Mouse (Mus musculus): ENCODE measurements around the gene Cort. TPM values are rescaled to one million over a fixed set of nuclear protein-coding genes. Genes with fewer than 3 reads are reported as not detected.

Cort gene
- total and polyA plus RNA-seq, 2 experiments from 2014 or later, result not detected

- Histone ChIP-seq H3K27ac (ENCODE audit: low read depth) (no peak overlapping the region), H3K9ac (replicated peaks; ENCODE audit: low read depth, low read length) (no peak overlapping the region), H3K27me3 (ENCODE audit: control insufficient read depth, insufficient read depth, low read length) (no peaks in the 10 kb centered on the region), H3K36me3 (replicated peaks; ENCODE audit: control insufficient read depth, insufficient read depth, low read length) (peaks cover 11% of the 10 kb centered on the region; the same call in 1 of the 2 replicates), H3K9me3 (replicated peaks; ENCODE audit: control insufficient read depth, low read length) (no peaks in the 10 kb centered on the region), H3K4me2 (ENCODE audit: low read depth, low read length) (no peak overlapping the region), H3K4me1 (ENCODE audit: control insufficient read depth, insufficient read depth) (no peaks in the 10 kb centered on the region; the same call in 1 of the 2 replicates), H3K4me3 (ENCODE audit: low read depth, low read length) (no peak overlapping the region)
- DNase-seq (ENCODE audit: low spot score), result no peak
- no peak for ATAC-seq (ENCODE audit: insufficient read depth, low read depth)
- TF ChIP-seq CTCF (IDR thresholded peaks at IDR 0.05; ENCODE audit: low read depth) (no peak), EP300 (IDR thresholded peaks at IDR 0.05; ENCODE audit: low read depth) (no peak)
- WGBS, result 39% methylated on average over 2 of the region's 2 CpGs
Observed at GRCm38 (mm10) chr4:149168016-149168415, 41.5 kb upstream of the Cort start.

GRCm38 (mm10) chr4:149166957-149167611, 40.5 kb upstream of the Cort start:
- H3K4me2 ChIP-seq (ENCODE audit: low read depth, low read length), result peak overlapping the region; percentile 92
- H3K9me3 ChIP-seq (replicated peaks; ENCODE audit: control insufficient read depth, low read length), result no peaks in the 10 kb centered on the region
- peak overlapping the region; percentile 52 for H3K27ac ChIP-seq (ENCODE audit: low read depth)
- peak overlapping the region; percentile 85 for H3K4me3 ChIP-seq (ENCODE audit: low read depth, low read length)
- peak overlapping the region; percentile 55 for H3K9ac ChIP-seq (replicated peaks; ENCODE audit: low read depth, low read length)
- H3K36me3 ChIP-seq (replicated peaks; ENCODE audit: control insufficient read depth, insufficient read depth, low read length), result peaks cover 21% of the 10 kb centered on the region
- no peak for TF ChIP-seq CTCF (IDR thresholded peaks at IDR 0.05; ENCODE audit: low read depth)
- no peak for TF ChIP-seq EP300 (IDR thresholded peaks at IDR 0.05; ENCODE audit: low read depth)
- no peaks in the 10 kb centered on the region for H3K27me3 ChIP-seq (ENCODE audit: control insufficient read depth, insufficient read depth, low read length)
- DNase-seq (ENCODE audit: low spot score) (peak; percentile 16), ATAC-seq (ENCODE audit: insufficient read depth, low read depth) (peak; percentile 49)
- WGBS, result under 1% methylated on average over 27 of the region's 27 CpGs
- no peaks in the 10 kb centered on the region; the same call in 1 of the 2 replicates for H3K4me1 ChIP-seq (ENCODE audit: control insufficient read depth, insufficient read depth)

GRCm38 (mm10) chr4:149166215-149166946, 39.8 kb upstream of the Cort start, which contains the start of gene Pgd:
Gene Pgd, minus strand, starts transcription at chr4:149166771.
- no peaks in the 10 kb centered on the region for H3K9me3 ChIP-seq (replicated peaks; ENCODE audit: control insufficient read depth, low read length)
- under 1% methylated on average over 59 of the region's 59 CpGs for WGBS
- H3K9ac ChIP-seq (replicated peaks; ENCODE audit: low read depth, low read length), result peak within 1 kb of the TSS; percentile 82
- H3K4me3 ChIP-seq (ENCODE audit: low read depth, low read length), result peak within 1 kb of the TSS; percentile 85
- ATAC-seq (ENCODE audit: insufficient read depth, low read depth) (peak; percentile 100), DNase-seq (ENCODE audit: low spot score) (peak; percentile 97)
- no peaks in the 10 kb centered on the region for H3K27me3 ChIP-seq (ENCODE audit: control insufficient read depth, insufficient read depth, low read length)
- H3K36me3 ChIP-seq (replicated peaks; ENCODE audit: control insufficient read depth, insufficient read depth, low read length), result peaks cover 26% of the 10 kb centered on the region
- H3K4me2 ChIP-seq (ENCODE audit: low read depth, low read length), result peak within 1 kb of the TSS; percentile 92
- 0 out of 2 replicates have a peak, but pooled peaks have one; percentile 47 for TF ChIP-seq EP300 (IDR thresholded peaks at IDR 0.05; ENCODE audit: low read depth)
- no peak for TF ChIP-seq CTCF (IDR thresholded peaks at IDR 0.05; ENCODE audit: low read depth)
- peak within 1 kb of the TSS; percentile 77 for H3K27ac ChIP-seq (ENCODE audit: low read depth)
- H3K4me1 ChIP-seq (ENCODE audit: control insufficient read depth, insufficient read depth), result no peaks in the 10 kb centered on the region; the same call in 1 of the 2 replicates

- Histone ChIP-seq H3K27me3 (ENCODE audit: control insufficient read depth, insufficient read depth, low read length) (no peaks in the 10 kb centered on the region), H3K4me1 (ENCODE audit: control insufficient read depth, insufficient read depth) (no peaks in the 10 kb centered on the region; the same call in 1 of the 2 replicates), H3K9ac (replicated peaks; ENCODE audit: low read depth, low read length) (no peak overlapping the region), H3K27ac (ENCODE audit: low read depth) (no peak overlapping the region), H3K36me3 (replicated peaks; ENCODE audit: control insufficient read depth, insufficient read depth, low read length) (peaks cover 47% of the 10 kb centered on the region), H3K4me2 (ENCODE audit: low read depth, low read length) (no peak overlapping the region), H3K4me3 (ENCODE audit: low read depth, low read length) (no peak overlapping the region), H3K9me3 (replicated peaks; ENCODE audit: control insufficient read depth, low read length) (no peaks in the 10 kb centered on the region)
- no peak for ATAC-seq (ENCODE audit: insufficient read depth, low read depth)
- TF ChIP-seq EP300 (IDR thresholded peaks at IDR 0.05; ENCODE audit: low read depth), result no peak
- peak; percentile 25 for TF ChIP-seq CTCF (IDR thresholded peaks at IDR 0.05; ENCODE audit: low read depth)
- WGBS, result 62% methylated on average over 5 of the region's 5 CpGs
- no peak for DNase-seq (ENCODE audit: low spot score)
Observed at GRCm38 (mm10) chr4:149164150-149164549, 37.6 kb upstream of the Cort start.

GRCm38 (mm10) chr4:149163196-149163595, 36.6 kb upstream of the Cort start:
- Histone ChIP-seq H3K9me3 (replicated peaks; ENCODE audit: control insufficient read depth, low read length) (no peaks in the 10 kb centered on the region), H3K9ac (replicated peaks; ENCODE audit: low read depth, low read length) (no peak overlapping the region), H3K4me2 (ENCODE audit: low read depth, low read length) (no peak overlapping the region), H3K27me3 (ENCODE audit: control insufficient read depth, insufficient read depth, low read length) (no peaks in the 10 kb centered on the region), H3K27ac (ENCODE audit: low read depth) (no peak overlapping the region), H3K36me3 (replicated peaks; ENCODE audit: control insufficient read depth, insufficient read depth, low read length) (peaks cover 57% of the 10 kb centered on the region), H3K4me1 (ENCODE audit: control insufficient read depth, insufficient read depth) (no peaks in the 10 kb centered on the region; the same call in 1 of the 2 replicates), H3K4me3 (ENCODE audit: low read depth, low read length) (no peak overlapping the region)
- TF ChIP-seq CTCF (IDR thresholded peaks at IDR 0.05; ENCODE audit: low read depth), result no peak
- TF ChIP-seq EP300 (IDR thresholded peaks at IDR 0.05; ENCODE audit: low read depth), result no peak
- DNase-seq (ENCODE audit: low spot score) (no peak), ATAC-seq (ENCODE audit: insufficient read depth, low read depth) (no peak)
- WGBS, result 83% methylated on average over 1 of the region's 1 CpGs
